Mouse (Mus musculus) midbrain, embryonic 11.5 days (tissue): ENCODE measurements at regions not wholly inside any gene's neighbourhood (a gene's known extent, or its start where the extent isn't known, plus 50 kb on each side); places are given as distances from the start of the nearest gene placed in this dataset.

Source experiments
- ATAC-seq: fragments of 200-750 bp; cut with Nextera tagmentation; 2 replicates; pipeline ENCODE4 v1.8.0; 2017; ENCODE audit warnings: moderate TSS enrichment, moderate library complexity; ENCODE audit not compliant: low FRiP score
- DNase-seq: peaks from one replicate; pipeline ENCODE4 v3.0.0; 2015; ENCODE audit warnings: low spot score; ENCODE audit errors: missing footprints
- H3K27ac ChIP-seq: fragments of 300-500 bp; sonication (generic); 2 replicates; pipeline ENCODE4 v1.5.1; 2014; ENCODE audit warnings: low read depth, low read length
- H3K27me3 ChIP-seq: fragments of 300-500 bp; sonication (generic); 2 replicates; pipeline ENCODE4 v1.6.1; 2014; ENCODE audit warnings: mild to moderate bottlenecking, low read length, moderate library complexity, mixed read lengths; ENCODE audit not compliant: control insufficient read depth, insufficient read depth
- H3K36me3 ChIP-seq: fragments of 300-500 bp; sonication (generic); 2 replicates; pipeline ENCODE4 v1.6.1; 2014; ENCODE audit warnings: mild to moderate bottlenecking, low read length, moderate library complexity, mixed read lengths; ENCODE audit not compliant: control insufficient read depth, insufficient read depth
- H3K4me1 ChIP-seq: fragments of 300-500 bp; sonication (generic); 2 replicates; pipeline ENCODE4 v1.6.1; 2014; ENCODE audit warnings: low read length; ENCODE audit not compliant: control insufficient read depth, insufficient read depth
- H3K4me2 ChIP-seq: fragments of 300-500 bp; sonication (generic); 2 replicates; pipeline ENCODE4 v1.6.1; 2014; ENCODE audit warnings: mild to moderate bottlenecking, moderate library complexity
- H3K4me3 ChIP-seq: fragments of 300-500 bp; sonication (generic); 2 replicates; pipeline ENCODE4 v1.5.1; 2014; ENCODE audit warnings: low read depth, low read length
- H3K9ac ChIP-seq: fragments of 300-500 bp; sonication (generic); 2 replicates; pipeline ENCODE4 v1.6.1; 2014; ENCODE audit warnings: low read length
- H3K9me3 ChIP-seq: fragments of 300-500 bp; sonication (generic); 2 replicates; pipeline ENCODE4 v1.6.1; 2016; ENCODE audit warnings: low read length; ENCODE audit not compliant: control insufficient read depth
- WGBS: fragments of 180-500 bp; shearing (Covaris S2); extraction: QIAGEN DNeasy Blood & Tissue Kit; methylation state at CpG from one replicate; pipeline ENCODE4 v1.1.7; 2014; 5-methylcytosine and 5-hydroxymethylcytosine counted together

GRCm38 (mm10) chr5:64620726-64621125, 182.5 kb upstream of the Klf3 start:
- H3K36me3 ChIP-seq, result no peaks in the 10 kb centered on the region
- 93% methylated on average over 5 of the region's 5 CpGs for WGBS
- no peak for ATAC-seq

GRCm38 (mm10) chr5:64621386-64621785, 181.8 kb upstream of the Klf3 start:
- no peaks in the 10 kb centered on the region for H3K27me3 ChIP-seq
- no peaks in the 10 kb centered on the region for H3K9me3 ChIP-seq
- no peak overlapping the region for H3K27ac ChIP-seq
- peaks cover 7% of the 10 kb centered on the region for H3K4me1 ChIP-seq
- no peak for DNase-seq
- no peak overlapping the region for H3K9ac ChIP-seq
- 97% methylated on average over 1 of the region's 1 CpGs for WGBS
- H3K4me2 ChIP-seq, result no peak overlapping the region
- H3K36me3 ChIP-seq, result no peaks in the 10 kb centered on the region
- no peak overlapping the region for H3K4me3 ChIP-seq
- ATAC-seq, result no peak

More at GRCm38 (mm10) chr5:64620726-64621125, 182.5 kb upstream of the Klf3 start:
- peaks cover 7% of the 10 kb centered on the region for H3K4me1 ChIP-seq
- H3K9me3 ChIP-seq, result no peaks in the 10 kb centered on the region
- no peak for DNase-seq
- H3K9ac ChIP-seq, result no peak overlapping the region
- H3K27ac ChIP-seq, result no peak overlapping the region
- no peaks in the 10 kb centered on the region for H3K27me3 ChIP-seq
- H3K4me3 ChIP-seq, result no peak overlapping the region
- no peak overlapping the region for H3K4me2 ChIP-seq

- DNase-seq, result no peak
- no peaks in the 10 kb centered on the region for H3K36me3 ChIP-seq
- 0 out of 2 replicates have a peak, but pooled peaks have one; percentile 24 for ATAC-seq
- no peak overlapping the region for H3K9ac ChIP-seq
- no peak overlapping the region for H3K4me2 ChIP-seq
- peaks cover 4% of the 10 kb centered on the region for H3K4me1 ChIP-seq
- H3K27ac ChIP-seq, result no peak overlapping the region
- H3K27me3 ChIP-seq, result no peaks in the 10 kb centered on the region
- H3K4me3 ChIP-seq, result no peak overlapping the region
- 49% methylated on average over 3 of the region's 3 CpGs for WGBS
- no peaks in the 10 kb centered on the region for H3K9me3 ChIP-seq
Measured at GRCm38 (mm10) chr5:64623653-64624052, 179.5 kb upstream of the Klf3 start.

- Histone ChIP-seq H3K27me3 (no peaks in the 10 kb centered on the region), H3K36me3 (no peaks in the 10 kb centered on the region), H3K4me2 (no peak overlapping the region), H3K27ac (no peak overlapping the region), H3K9ac (no peak overlapping the region), H3K4me1 (peaks cover 4% of the 10 kb centered on the region), H3K9me3 (no peaks in the 10 kb centered on the region), H3K4me3 (no peak overlapping the region)
- no peak for ATAC-seq
- no peak for DNase-seq
- WGBS, result 83% methylated on average over 6 of the region's 6 CpGs
Measured at GRCm38 (mm10) chr5:64624205-64624604, 179.0 kb upstream of the Klf3 start.

- H3K4me2 ChIP-seq, result no peak overlapping the region
- peaks cover 4% of the 10 kb centered on the region for H3K4me1 ChIP-seq
- H3K9me3 ChIP-seq, result no peaks in the 10 kb centered on the region
- H3K27ac ChIP-seq, result no peak overlapping the region
- ATAC-seq (no peak), DNase-seq (no peak)
- no peaks in the 10 kb centered on the region for H3K27me3 ChIP-seq
- no peak overlapping the region for H3K4me3 ChIP-seq
- WGBS, result 84% methylated on average over 4 of the region's 4 CpGs
- no peaks in the 10 kb centered on the region for H3K36me3 ChIP-seq
- H3K9ac ChIP-seq, result no peak overlapping the region
Measured at GRCm38 (mm10) chr5:64625421-64625820, 177.8 kb upstream of the Klf3 start.

GRCm38 (mm10) chr5:64625841-64626298, 177.3 kb upstream of the Klf3 start:
- DNase-seq, result no peak
- no peak overlapping the region for H3K4me3 ChIP-seq
- no peaks in the 10 kb centered on the region for H3K27me3 ChIP-seq
- no peak overlapping the region for H3K27ac ChIP-seq
- no peak for ATAC-seq
- no peak overlapping the region for H3K9ac ChIP-seq
- H3K4me2 ChIP-seq, result no peak overlapping the region
- no peaks in the 10 kb centered on the region for H3K36me3 ChIP-seq
- H3K9me3 ChIP-seq, result no peaks in the 10 kb centered on the region
- peaks cover 4% of the 10 kb centered on the region for H3K4me1 ChIP-seq
- 61% methylated on average over 6 of the region's 6 CpGs for WGBS

- Histone ChIP-seq H3K27ac (no peak overlapping the region), H3K4me2 (no peak overlapping the region)
Measured at GRCm38 (mm10) chr5:64626351-64626750, 176.8 kb upstream of the Klf3 start.

GRCm38 (mm10) chr5:64630582-64630981, 172.6 kb upstream of the Klf3 start:
- no peak overlapping the region for H3K27ac ChIP-seq
- 89% methylated on average over 2 of the region's 2 CpGs for WGBS

More at GRCm38 (mm10) chr5:64626351-64626750, 176.8 kb upstream of the Klf3 start:
- Histone ChIP-seq H3K4me3 (no peak overlapping the region), H3K9ac (no peak overlapping the region), H3K36me3 (no peaks in the 10 kb centered on the region), H3K9me3 (no peaks in the 10 kb centered on the region), H3K27me3 (no peaks in the 10 kb centered on the region), H3K4me1 (peaks cover 4% of the 10 kb centered on the region)
- WGBS, result 62% methylated on average over 9 of the region's 9 CpGs
- DNase-seq, result no peak
- no peak for ATAC-seq

GRCm38 (mm10) chr5:64632171-64632570, 171.0 kb upstream of the Klf3 start:
- no peak for DNase-seq
- no peak for ATAC-seq
- Histone ChIP-seq H3K27ac (no peak overlapping the region), H3K9ac (no peak overlapping the region), H3K4me1 (no peaks in the 10 kb centered on the region), H3K4me3 (no peak overlapping the region), H3K4me2 (no peak overlapping the region), H3K27me3 (no peaks in the 10 kb centered on the region), H3K36me3 (no peaks in the 10 kb centered on the region), H3K9me3 (no peaks in the 10 kb centered on the region)
- WGBS, result 90% methylated on average over 5 of the region's 5 CpGs

More at GRCm38 (mm10) chr5:64630582-64630981, 172.6 kb upstream of the Klf3 start:
- Histone ChIP-seq H3K9ac (no peak overlapping the region), H3K4me2 (no peak overlapping the region), H3K27me3 (no peaks in the 10 kb centered on the region), H3K36me3 (no peaks in the 10 kb centered on the region), H3K4me1 (no peaks in the 10 kb centered on the region), H3K4me3 (no peak overlapping the region), H3K9me3 (no peaks in the 10 kb centered on the region)
- DNase-seq, result no peak
- ATAC-seq, result no peak
